Mouse (Mus musculus): ENCODE results near the gene Cbx4. TPM values are rescaled to one million over a fixed set of nuclear protein-coding genes. Genes with fewer than 3 reads are reported as not detected.

Gene Cbx4
- polyA plus RNA-seq (2011; ENCODE audit: insufficient read depth, insufficient read length, low replicate concordance, missing spikeins) = 7.3 and 18.8 TPM in 2 replicates

- WGBS = under 1% methylated on average over 65 of the region's 67 CpGs
- Histone ChIP-seq H3K4me3 (replicated peaks; ENCODE audit: control insufficient read depth, low read depth, low read length) (peak within 1 kb of the TSS; percentile 94), H3K4me1 (ENCODE audit: control insufficient read depth, insufficient read depth, low read length) (peaks cover 3% of the 10 kb centered on the region), H3K27ac (ENCODE audit: control insufficient read depth, insufficient read depth, low read depth, low read length, poor library complexity) (peak within 1 kb of the TSS; percentile 95)
- TF ChIP-seq CTCF (IDR thresholded peaks at IDR 0.05; ENCODE audit: control insufficient read depth, insufficient read depth, low read length) (no peak), POLR2A (IDR thresholded peaks at IDR 0.05; ENCODE audit: borderline replicate concordance, control insufficient read depth, low read depth, low read length) (peak; percentile 90)
These were observed at the start of gene Cbx4 for GRCm38 (mm10) chr11:119086144-119086971. TSS of gene Cbx4 (minus strand) at chr11:119086221.

- peak overlapping the region; percentile 71 for H3K27ac ChIP-seq (ENCODE audit: control insufficient read depth, insufficient read depth, low read depth, low read length, poor library complexity)
- H3K4me3 ChIP-seq (replicated peaks; ENCODE audit: control insufficient read depth, low read depth, low read length) = no peak overlapping the region
- 12% methylated on average over 17 of the region's 17 CpGs for WGBS
- no peaks in the 10 kb centered on the region; the same call in 1 of the 2 replicates for H3K4me1 ChIP-seq (ENCODE audit: control insufficient read depth, insufficient read depth, low read length)
- no peak for TF ChIP-seq CTCF (IDR thresholded peaks at IDR 0.05; ENCODE audit: control insufficient read depth, insufficient read depth, low read length)
- TF ChIP-seq POLR2A (IDR thresholded peaks at IDR 0.05; ENCODE audit: borderline replicate concordance, control insufficient read depth, low read depth, low read length) = no peak
These were observed 48.6 kb upstream of the Cbx4 start for GRCm38 (mm10) chr11:119134586-119134985.

GRCm38 (mm10) chr11:119133437-119134221, 47.6 kb upstream of the Cbx4 start:
- Histone ChIP-seq H3K4me3 (replicated peaks; ENCODE audit: control insufficient read depth, low read depth, low read length) (no peak overlapping the region), H3K27ac (ENCODE audit: control insufficient read depth, insufficient read depth, low read depth, low read length, poor library complexity) (peak overlapping the region; percentile 71), H3K4me1 (ENCODE audit: control insufficient read depth, insufficient read depth, low read length) (no peaks in the 10 kb centered on the region; the same call in 1 of the 2 replicates)
- TF ChIP-seq CTCF (IDR thresholded peaks at IDR 0.05; ENCODE audit: control insufficient read depth, insufficient read depth, low read length) (no peak), POLR2A (IDR thresholded peaks at IDR 0.05; ENCODE audit: borderline replicate concordance, control insufficient read depth, low read depth, low read length) (no peak)
- 12% methylated on average over 5 of the region's 5 CpGs for WGBS

GRCm38 (mm10) chr11:119132198-119133035, 46.4 kb upstream of the Cbx4 start:
- WGBS = 68% methylated on average over 14 of the region's 14 CpGs
- H3K27ac ChIP-seq (ENCODE audit: control insufficient read depth, insufficient read depth, low read depth, low read length, poor library complexity) = no peak overlapping the region
- no peak overlapping the region for H3K4me3 ChIP-seq (replicated peaks; ENCODE audit: control insufficient read depth, low read depth, low read length)
- TF ChIP-seq CTCF (IDR thresholded peaks at IDR 0.05; ENCODE audit: control insufficient read depth, insufficient read depth, low read length) = no peak
- TF ChIP-seq POLR2A (IDR thresholded peaks at IDR 0.05; ENCODE audit: borderline replicate concordance, control insufficient read depth, low read depth, low read length) = no peak
- peaks cover 4% of the 10 kb centered on the region; the same call in 1 of the 2 replicates for H3K4me1 ChIP-seq (ENCODE audit: control insufficient read depth, insufficient read depth, low read length)

GRCm38 (mm10) chr11:119130081-119130765, 44.2 kb upstream of the Cbx4 start:
- Histone ChIP-seq H3K4me1 (ENCODE audit: control insufficient read depth, insufficient read depth, low read length) (peaks cover 11% of the 10 kb centered on the region), H3K4me3 (replicated peaks; ENCODE audit: control insufficient read depth, low read depth, low read length) (no peak overlapping the region), H3K27ac (ENCODE audit: control insufficient read depth, insufficient read depth, low read depth, low read length, poor library complexity) (no peak overlapping the region)
- 39% methylated on average over 22 of the region's 24 CpGs for WGBS
- TF ChIP-seq CTCF (IDR thresholded peaks at IDR 0.05; ENCODE audit: control insufficient read depth, insufficient read depth, low read length) (no peak), POLR2A (IDR thresholded peaks at IDR 0.05; ENCODE audit: borderline replicate concordance, control insufficient read depth, low read depth, low read length) (no peak)

- no peak for TF ChIP-seq CTCF (IDR thresholded peaks at IDR 0.05; ENCODE audit: control insufficient read depth, insufficient read depth, low read length)
- no peak for TF ChIP-seq POLR2A (IDR thresholded peaks at IDR 0.05; ENCODE audit: borderline replicate concordance, control insufficient read depth, low read depth, low read length)
- 68% methylated on average over 18 of the region's 18 CpGs for WGBS
- Histone ChIP-seq H3K4me1 (ENCODE audit: control insufficient read depth, insufficient read depth, low read length) (peaks cover 11% of the 10 kb centered on the region), H3K4me3 (replicated peaks; ENCODE audit: control insufficient read depth, low read depth, low read length) (no peak overlapping the region), H3K27ac (ENCODE audit: control insufficient read depth, insufficient read depth, low read depth, low read length, poor library complexity) (no peak overlapping the region)
These were observed 43.4 kb upstream of the Cbx4 start for GRCm38 (mm10) chr11:119129281-119130058.
